9 mouse cellular contexts compared by ENCODE assay signal in genomic region chr7:19076586-19076991, GRCm38 (mm10). TPM values are rescaled to one million over a fixed set of nuclear protein-coding genes. Genes with fewer than 3 reads are reported as not detected.
DNase-seq lines count a peak whose midpoint lies in the region; ATAC-seq lines count a peak whose summit lies in the region.
"Had no signal": no experiment of that assay in that cellular context is flagged by ENCODE, and none has a peak within 500 bp of the region (broad histone marks: within the 10 kb centered on the region; RNA-seq: fewer than 3 reads in every experiment).

No protein-coding gene starts in this region.

- ATAC-seq in lung, embryonic 16.5 days (ENCODE audit: low read depth): no peak
- no peak for ATAC-seq in heart, embryonic 11.5 days (replicated peaks; ENCODE audit: insufficient number of reproducible peaks, low FRiP score, low TSS enrichment)
- peak; percentile 4; the same call in 1 of the 2 replicates for ATAC-seq in neural tube, embryonic 13.5 days (ENCODE audit: low read depth)

- no peak for DNase-seq in lung, postnatal 14 days
- DNase-seq in adrenal gland, postnatal 25 days: peak; percentile 26
- DNase-seq in limb, embryonic 10.5 days (ENCODE audit: low spot score): no peak
- no peak for DNase-seq in left cerebral cortex, postnatal 14 days (ENCODE audit: low spot score in 2 of 2)
- no peak for DNase-seq in right cerebral cortex, postnatal 14 days

- peaks cover 30% of the 10 kb centered on the region for H3K36me3 ChIP-seq in lung, embryonic 16.5 days (ENCODE audit: control insufficient read depth, insufficient read depth, low read length)
- peaks cover 25% of the 10 kb centered on the region for H3K36me3 ChIP-seq in heart, embryonic 11.5 days (ENCODE audit: control insufficient read depth, insufficient read depth, low read length)
- H3K36me3 ChIP-seq in limb, embryonic 10.5 days: peaks cover 41% of the 10 kb centered on the region
- peaks cover 38% of the 10 kb centered on the region for H3K36me3 ChIP-seq in neural tube, embryonic 13.5 days

- no peaks in the 10 kb centered on the region for H3K27me3 ChIP-seq in lung, embryonic 16.5 days (ENCODE audit: control insufficient read depth, insufficient read depth, low read depth, low read length)
- no peaks in the 10 kb centered on the region for H3K27me3 ChIP-seq in heart, embryonic 11.5 days (ENCODE audit: control insufficient read depth, insufficient read depth, low read length)
- H3K27me3 ChIP-seq in limb, embryonic 10.5 days (ENCODE audit: low read depth, poor library complexity, severe bottlenecking): no peaks in the 10 kb centered on the region
- H3K27me3 ChIP-seq in neural tube, embryonic 13.5 days: no peaks in the 10 kb centered on the region

- peaks cover 20% of the 10 kb centered on the region for H3K4me1 ChIP-seq in lung, embryonic 16.5 days (replicated peaks; ENCODE audit: control insufficient read depth, insufficient read depth, low read length)
- H3K4me1 ChIP-seq in heart, embryonic 11.5 days (ENCODE audit: control insufficient read depth, insufficient read depth, low read length): peaks cover 15% of the 10 kb centered on the region
- peaks cover 23% of the 10 kb centered on the region for H3K4me1 ChIP-seq in limb, embryonic 10.5 days
- peaks cover 28% of the 10 kb centered on the region for H3K4me1 ChIP-seq in neural tube, embryonic 13.5 days (replicated peaks)

- intact Hi-C loops in left cerebral cortex, postnatal 14 days (cut with DNase I): no loop called here

- no peaks in the 10 kb centered on the region for H3K9me3 ChIP-seq in lung, embryonic 16.5 days (ENCODE audit: control insufficient read depth, low read length)
- H3K9me3 ChIP-seq in heart, embryonic 11.5 days (replicated peaks; ENCODE audit: control insufficient read depth, low read length): no peaks in the 10 kb centered on the region
- H3K9me3 ChIP-seq in limb, embryonic 10.5 days (replicated peaks): no peaks in the 10 kb centered on the region
- H3K9me3 ChIP-seq in neural tube, embryonic 13.5 days: no peaks in the 10 kb centered on the region

- peak overlapping the region; percentile 98 for H3K9ac ChIP-seq in lung, embryonic 16.5 days (ENCODE audit: low read length)
- H3K9ac ChIP-seq in heart, embryonic 11.5 days (ENCODE audit: low read depth, low read length): peak overlapping the region; percentile 94
- H3K9ac ChIP-seq in neural tube, embryonic 13.5 days: peak overlapping the region; percentile 98

- H3K4me2 ChIP-seq in lung, embryonic 16.5 days (ENCODE audit: low read depth, low read length): peak overlapping the region; percentile 80
- peak overlapping the region; percentile 94 for H3K4me2 ChIP-seq in heart, embryonic 11.5 days
- H3K4me2 ChIP-seq in neural tube, embryonic 13.5 days: peak overlapping the region; percentile 79

- peak overlapping the region; percentile 97 for H3K4me3 ChIP-seq in lung, embryonic 16.5 days (ENCODE audit: low read length)
- H3K4me3 ChIP-seq in heart, embryonic 11.5 days (ENCODE audit: low read depth, low read length): peak overlapping the region; percentile 97
- H3K4me3 ChIP-seq in limb, embryonic 10.5 days: peak overlapping the region; percentile 100
- peak overlapping the region; percentile 95 for H3K4me3 ChIP-seq in neural tube, embryonic 13.5 days

- H3K27ac ChIP-seq in lung, embryonic 16.5 days (ENCODE audit: low read length): peak overlapping the region; percentile 85
- H3K27ac ChIP-seq in heart, embryonic 11.5 days (ENCODE audit: low read depth, low read length): peak overlapping the region; percentile 81
- H3K27ac ChIP-seq in limb, embryonic 10.5 days: peak overlapping the region; percentile 93
- H3K27ac ChIP-seq in neural tube, embryonic 13.5 days (replicated peaks): peak overlapping the region; percentile 86

- WGBS in lung, embryonic 16.5 days: 0% methylated on average over 22 of the region's 22 CpGs
- WGBS in heart, embryonic 11.5 days (ENCODE audit: insufficient replicate concordance): under 1% methylated on average over 22 of the region's 22 CpGs
- under 1% methylated on average over 22 of the region's 22 CpGs for WGBS in limb, embryonic 10.5 days
- 1% methylated on average over 22 of the region's 22 CpGs for WGBS in neural tube, embryonic 13.5 days

RNA-seq across cellular contexts. Expression of gene Dmwd, which starts 0.6 kb away (rescaled TPM):
- 11.3 and 11.9 TPM in 2 replicates for polyA plus RNA-seq in lung, embryonic 16.5 days (2015; fragmentation: Nextera tagmentation; extraction: Ambion mirVana)
- 53.1 and 64.1 TPM in 2 replicates for total RNA-seq in adrenal gland, postnatal 25 days (2021)
- 15.2 and 16.2 TPM in 2 replicates for polyA plus RNA-seq in heart, embryonic 11.5 days (2014; fragmentation: Nextera tagmentation; extraction: Ambion mirVana)
- 20.0 and 21.4 TPM in 2 replicates for polyA plus RNA-seq in limb, embryonic 10.5 days (2016; fragmentation: Nextera tagmentation; extraction: Ambion mirVana)
- 25.1 and 26.0 TPM in 2 replicates for polyA plus RNA-seq in neural tube, embryonic 13.5 days (2015; fragmentation: Nextera tagmentation; extraction: Ambion mirVana)
- total RNA-seq in left cerebral cortex, postnatal 14 days (2021): 100 to 1,000 TPM; 151 to 162 TPM

RNA-seq across cellular contexts. Expression of gene Dmpk, which starts 7.1 kb away (rescaled TPM):
- 28.7 and 29.3 TPM in 2 replicates for polyA plus RNA-seq in lung, embryonic 16.5 days (2015; fragmentation: Nextera tagmentation; extraction: Ambion mirVana)
- 106 and 114 TPM in 2 replicates for total RNA-seq in adrenal gland, postnatal 25 days (2021)
- 17.0 and 17.7 TPM in 2 replicates for polyA plus RNA-seq in heart, embryonic 11.5 days (2014; fragmentation: Nextera tagmentation; extraction: Ambion mirVana)
- polyA plus RNA-seq in limb, embryonic 10.5 days (2016; fragmentation: Nextera tagmentation; extraction: Ambion mirVana): 7.2 and 8.7 TPM in 2 replicates
- polyA plus RNA-seq in neural tube, embryonic 13.5 days (2015; fragmentation: Nextera tagmentation; extraction: Ambion mirVana): 10.5 and 10.7 TPM in 2 replicates
- 10 to 100 TPM; 34.3 to 36.7 TPM for total RNA-seq in left cerebral cortex, postnatal 14 days (2021)

RNA-seq across cellular contexts. Expression of gene Six5, which starts 17.8 kb away (rescaled TPM):
- 7.2 and 7.5 TPM in 2 replicates for polyA plus RNA-seq in lung, embryonic 16.5 days (2015; fragmentation: Nextera tagmentation; extraction: Ambion mirVana)
- 21.8 and 26.1 TPM in 2 replicates for total RNA-seq in adrenal gland, postnatal 25 days (2021)
- 6.6 and 6.9 TPM in 2 replicates for polyA plus RNA-seq in heart, embryonic 11.5 days (2014; fragmentation: Nextera tagmentation; extraction: Ambion mirVana)
- polyA plus RNA-seq in limb, embryonic 10.5 days (2016; fragmentation: Nextera tagmentation; extraction: Ambion mirVana): 5.7 and 7.5 TPM in 2 replicates
- 2.5 and 3.2 TPM in 2 replicates for polyA plus RNA-seq in neural tube, embryonic 13.5 days (2015; fragmentation: Nextera tagmentation; extraction: Ambion mirVana)
- total RNA-seq in left cerebral cortex, postnatal 14 days (2021): 1 to 10 TPM; 1.6 TPM

RNA-seq across cellular contexts. Expression of gene Rsph6a, which starts 22.1 kb away (rescaled TPM):
- polyA plus RNA-seq in lung, embryonic 16.5 days (2015; fragmentation: Nextera tagmentation; extraction: Ambion mirVana): not detected in 2 replicates
- not detected in 2 replicates for total RNA-seq in adrenal gland, postnatal 25 days (2021)
- polyA plus RNA-seq in heart, embryonic 11.5 days (2014; fragmentation: Nextera tagmentation; extraction: Ambion mirVana): not detected in 2 replicates
- not detected in 2 replicates for polyA plus RNA-seq in limb, embryonic 10.5 days (2016; fragmentation: Nextera tagmentation; extraction: Ambion mirVana)
- polyA plus RNA-seq in neural tube, embryonic 13.5 days (2015; fragmentation: Nextera tagmentation; extraction: Ambion mirVana): not detected in 2 replicates
- total RNA-seq in left cerebral cortex, postnatal 14 days (2021): under 1 TPM; 0.29 to 0.49 TPM
- total RNA-seq: gastrocnemius, postnatal 4 days had no signal

RNA-seq across cellular contexts. Expression of gene Gm4969, which starts 41.6 kb away (rescaled TPM):
- 1.9 and 2.2 TPM in 2 replicates for polyA plus RNA-seq in lung, embryonic 16.5 days (2015; fragmentation: Nextera tagmentation; extraction: Ambion mirVana)
- total RNA-seq in adrenal gland, postnatal 25 days (2021): 0.09 TPM in 1 of 2 replicates, not detected in the other
- 2.2 and 2.7 TPM in 2 replicates for polyA plus RNA-seq in heart, embryonic 11.5 days (2014; fragmentation: Nextera tagmentation; extraction: Ambion mirVana)
- 1.1 and 2.2 TPM in 2 replicates for polyA plus RNA-seq in limb, embryonic 10.5 days (2016; fragmentation: Nextera tagmentation; extraction: Ambion mirVana)
- 2.1 and 2.3 TPM in 2 replicates for polyA plus RNA-seq in neural tube, embryonic 13.5 days (2015; fragmentation: Nextera tagmentation; extraction: Ambion mirVana)
- under 1 TPM; 0.48 to 0.76 TPM for total RNA-seq in left cerebral cortex, postnatal 14 days (2021)
